Mouse (Mus musculus): ENCODE measurements around the gene Klk14.

DNA sequence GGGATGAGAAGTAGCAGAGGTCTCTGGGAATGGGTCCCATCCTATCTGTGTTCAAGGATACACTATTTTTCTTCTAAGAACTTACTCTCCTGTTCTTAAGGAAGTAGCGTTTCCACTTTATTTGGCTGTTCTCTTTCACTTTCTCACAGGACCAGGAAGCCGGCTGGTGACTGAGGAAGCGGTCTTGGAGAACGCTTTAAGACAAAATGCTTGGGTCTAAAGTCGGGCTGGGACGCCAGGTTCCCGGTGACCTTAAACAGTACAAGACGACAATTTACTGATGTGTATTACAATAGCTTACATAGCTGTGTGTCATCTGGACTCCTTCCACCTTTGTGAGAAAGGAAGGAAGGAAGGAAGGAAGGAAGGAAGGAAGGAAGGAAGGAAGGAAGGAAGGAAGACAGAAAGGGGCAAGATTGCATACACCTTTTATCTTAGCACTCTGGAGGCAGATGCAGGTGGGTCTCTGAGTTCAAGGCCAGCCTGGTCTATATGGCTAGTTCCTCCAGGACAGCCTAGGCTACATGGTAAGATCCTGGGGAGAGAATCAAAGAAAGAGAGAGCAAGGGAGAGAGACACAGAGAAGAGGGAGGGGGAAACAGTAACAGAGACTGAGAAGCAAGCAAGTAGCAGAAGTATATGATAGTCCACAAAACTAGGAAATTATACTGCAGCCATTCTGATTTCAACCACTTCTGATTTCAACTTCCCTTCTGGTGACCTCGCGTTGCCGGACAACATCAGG, 19.0 kb upstream of the Klk14 start:
- TF ChIP-seq POLR2A (IDR thresholded peaks at IDR 0.05; ENCODE audit: low read depth, low read length) (no peak), CTCF (IDR thresholded peaks at IDR 0.05; ENCODE audit: extremely low read depth, insufficient read length, insufficient replicate concordance, low read depth, low read length) (no peak)
